Mouse (Mus musculus) hindbrain, embryonic 15.5 days (tissue): ENCODE data around the gene Gm49601. TPM values are rescaled to one million over a fixed set of nuclear protein-coding genes. Genes with fewer than 3 reads are reported as not detected.

Experiments used
- ATAC-seq: fragments of 200-750 bp; cut with Nextera tagmentation; 2 replicates; pipeline ENCODE4 v1.8.0; 2017; ENCODE audit warnings: low read depth, moderate number of reproducible peaks, moderate TSS enrichment; ENCODE audit not compliant: low FRiP score
- H3K27ac ChIP-seq: fragments of 300-500 bp; sonication (generic); replicated peaks from 2 replicates; pipeline ENCODE4 v1.5.1; 2015; ENCODE audit warnings: mild to moderate bottlenecking, inconsistent platforms
- H3K27me3 ChIP-seq: fragments of 300-500 bp; sonication (generic); 2 replicates; pipeline ENCODE4 v1.6.1; 2015; ENCODE audit warnings: control low read depth, inconsistent platforms
- H3K36me3 ChIP-seq: fragments of 300-500 bp; sonication (generic); 2 replicates; pipeline ENCODE4 v1.6.1; 2015; ENCODE audit warnings: control low read depth, inconsistent platforms
- H3K4me1 ChIP-seq: fragments of 300-500 bp; sonication (generic); replicated peaks from 2 replicates; pipeline ENCODE4 v1.6.1; 2015; ENCODE audit warnings: control low read depth, inconsistent platforms
- H3K4me2 ChIP-seq: fragments of 300-500 bp; sonication (generic); 2 replicates; pipeline ENCODE4 v1.6.1; 2015; ENCODE audit warnings: moderate library complexity, mild to moderate bottlenecking, inconsistent platforms
- H3K4me3 ChIP-seq: fragments of 300-500 bp; sonication (generic); 2 replicates; pipeline ENCODE4 v1.5.1; 2015; ENCODE audit warnings: mild to moderate bottlenecking, inconsistent platforms
- H3K9ac ChIP-seq: fragments of 300-500 bp; sonication (generic); 2 replicates; pipeline ENCODE4 v1.6.1; 2015; ENCODE audit warnings: inconsistent platforms
- H3K9me3 ChIP-seq: fragments of 300-500 bp; sonication (generic); 2 replicates; pipeline ENCODE4 v1.6.1; 2016; ENCODE audit warnings: control low read depth, inconsistent platforms
- WGBS: fragments of 180-500 bp; shearing (Covaris S2); methylation state at CpG from one replicate; pipeline ENCODE4 v1.1.7; 2015; 5-methylcytosine and 5-hydroxymethylcytosine counted together
- polyA plus RNA-seq: library from polyadenylated mRNA; unstranded; fragments of >200 nt; fragmentation: Nextera tagmentation; extraction: Ambion mirVana; gene quantifications from 2 replicates; pipeline ENCODE4 v1.2.1, GENCODE M21; 2015

Gm49601 gene
- polyA plus RNA-seq, 1 experiment from 2014 or later, result 18.8 TPM

DNA sequence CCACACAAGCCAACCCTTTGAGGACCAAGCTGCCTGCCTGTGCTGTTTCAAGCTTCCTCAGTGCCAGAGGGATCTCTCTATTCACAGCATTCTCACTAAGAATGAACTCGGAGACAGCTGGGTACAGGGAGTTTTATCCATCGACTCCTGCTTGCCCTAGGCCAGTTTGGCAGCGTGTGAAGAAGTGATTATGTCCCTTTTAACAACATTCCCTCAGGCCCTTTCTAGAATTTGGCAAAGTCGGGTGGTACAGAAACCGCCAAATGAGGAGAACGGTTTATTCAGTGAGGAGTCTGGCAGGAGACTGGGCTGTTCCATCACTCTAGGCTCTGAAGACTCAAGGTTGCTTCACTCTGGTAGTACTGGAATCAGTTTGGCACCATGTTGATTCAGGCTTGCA, 6.0 kb downstream of the Gm49601 start:
- peak overlapping the region; percentile 33; the same call in 1 of the 2 replicates for H3K4me3 ChIP-seq
- peak overlapping the region; percentile 72 for H3K4me2 ChIP-seq
- ATAC-seq, result no peak
- no peak overlapping the region for H3K9ac ChIP-seq
- peaks cover 22% of the 10 kb centered on the region for H3K4me1 ChIP-seq
- no peak overlapping the region for H3K27ac ChIP-seq
- H3K9me3 ChIP-seq, result no peaks in the 10 kb centered on the region
- WGBS, result 30% methylated on average over 6 of the region's 6 CpGs
- H3K27me3 ChIP-seq, result peaks cover 81% of the 10 kb centered on the region
- peaks cover 32% of the 10 kb centered on the region for H3K36me3 ChIP-seq

DNA sequence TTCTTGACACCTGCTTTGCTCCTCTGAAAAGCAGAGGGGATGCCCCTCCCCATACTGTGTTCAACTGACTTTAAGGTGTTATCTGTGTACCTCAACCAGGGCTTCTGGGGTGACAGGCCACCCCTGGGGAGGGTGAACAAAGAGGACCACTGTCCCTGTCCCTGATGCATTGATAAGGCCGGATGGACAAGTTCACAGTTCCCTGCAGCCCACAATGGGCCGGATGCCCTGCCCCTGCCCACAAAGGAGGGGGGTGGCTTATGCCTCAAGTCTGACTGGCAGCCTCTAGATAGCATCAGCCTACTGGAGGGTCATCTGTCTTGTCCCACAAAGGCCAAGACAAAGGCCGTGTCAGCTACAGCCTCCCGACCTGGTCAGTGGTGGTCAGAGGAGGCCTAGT, 7.1 kb downstream of the Gm49601 start:
- no peak overlapping the region for H3K9ac ChIP-seq
- H3K4me3 ChIP-seq, result no peak overlapping the region
- peaks cover 22% of the 10 kb centered on the region for H3K36me3 ChIP-seq
- H3K27me3 ChIP-seq, result peaks cover 70% of the 10 kb centered on the region
- no peaks in the 10 kb centered on the region for H3K9me3 ChIP-seq
- peaks cover 22% of the 10 kb centered on the region for H3K4me1 ChIP-seq
- ATAC-seq, result no peak
- no peak overlapping the region for H3K4me2 ChIP-seq
- H3K27ac ChIP-seq, result no peak overlapping the region
- 24% methylated on average over 4 of the region's 4 CpGs for WGBS

DNA sequence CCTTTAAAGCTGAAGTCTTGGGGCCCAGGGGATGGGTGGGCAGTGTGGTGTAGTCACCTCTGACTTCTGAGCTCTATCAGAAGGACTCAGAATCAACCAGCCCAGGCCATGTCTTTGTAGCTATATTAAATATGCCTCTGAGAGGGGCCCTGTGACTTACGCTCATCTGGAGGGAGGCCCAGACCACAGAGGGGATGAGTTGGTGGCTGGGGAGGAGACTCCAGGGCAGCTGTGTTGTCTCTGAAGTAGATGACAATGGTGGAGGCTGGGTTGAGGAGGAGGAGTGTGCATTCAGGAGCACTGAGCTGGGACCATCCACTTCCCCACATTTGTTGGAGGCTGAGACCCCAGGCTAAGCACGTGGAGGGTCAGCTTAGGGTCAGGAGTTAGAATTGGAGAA, 7.9 kb downstream of the Gm49601 start:
- H3K9me3 ChIP-seq, result no peaks in the 10 kb centered on the region
- H3K9ac ChIP-seq, result no peak overlapping the region
- H3K4me2 ChIP-seq, result no peak overlapping the region
- H3K36me3 ChIP-seq, result peaks cover 13% of the 10 kb centered on the region
- peaks cover 62% of the 10 kb centered on the region for H3K27me3 ChIP-seq
- WGBS, result 46% methylated on average over 2 of the region's 2 CpGs
- no peak overlapping the region for H3K27ac ChIP-seq
- H3K4me1 ChIP-seq, result peaks cover 22% of the 10 kb centered on the region
- no peak for ATAC-seq
- H3K4me3 ChIP-seq, result no peak overlapping the region

DNA sequence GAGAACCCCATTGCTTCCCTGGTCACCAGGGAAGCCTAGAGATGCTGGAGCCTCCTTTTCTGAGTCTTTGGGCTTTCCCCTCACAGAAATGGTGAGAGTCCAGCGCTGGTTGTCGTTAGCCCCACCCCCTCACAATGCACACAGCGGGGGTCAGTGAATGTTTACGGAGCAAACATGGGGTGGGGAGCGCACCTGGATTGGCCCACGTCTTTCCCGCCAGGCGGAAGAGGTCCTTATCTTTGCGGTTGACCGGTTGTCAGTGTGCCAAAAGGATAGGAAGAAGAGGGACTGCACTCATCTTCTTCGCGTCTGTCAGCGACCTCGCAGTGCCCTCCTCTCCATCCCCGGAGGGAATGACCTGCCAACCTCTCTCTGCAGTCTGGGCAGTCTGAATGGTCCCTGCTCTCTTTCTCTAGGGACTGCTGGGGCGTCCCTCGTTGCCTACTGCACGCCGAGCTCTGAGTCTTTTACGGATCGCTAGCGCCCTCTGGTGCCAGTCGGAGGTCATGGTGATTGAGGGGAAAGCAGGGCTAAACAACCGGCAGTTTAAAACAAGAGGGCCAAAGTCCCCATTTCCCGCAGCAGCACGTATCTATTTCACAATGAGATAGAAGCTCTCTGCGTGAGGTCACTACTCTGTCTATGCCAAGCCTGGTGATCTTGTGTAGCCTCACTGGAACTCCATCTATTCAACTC, 8.7 kb downstream of the Gm49601 start:
- WGBS, result 2% methylated on average over 27 of the region's 27 CpGs
- H3K27ac ChIP-seq, result no peak overlapping the region
- H3K4me2 ChIP-seq, result peak overlapping the region; percentile 58
- no peaks in the 10 kb centered on the region for H3K9me3 ChIP-seq
- peak; percentile 61 for ATAC-seq
- peaks cover 6% of the 10 kb centered on the region for H3K36me3 ChIP-seq
- peak overlapping the region; percentile 27 for H3K4me3 ChIP-seq
- H3K27me3 ChIP-seq, result peaks cover 54% of the 10 kb centered on the region
- H3K4me1 ChIP-seq, result peaks cover 22% of the 10 kb centered on the region
- H3K9ac ChIP-seq, result peak overlapping the region; percentile 14; the same call in 1 of the 2 replicates

DNA sequence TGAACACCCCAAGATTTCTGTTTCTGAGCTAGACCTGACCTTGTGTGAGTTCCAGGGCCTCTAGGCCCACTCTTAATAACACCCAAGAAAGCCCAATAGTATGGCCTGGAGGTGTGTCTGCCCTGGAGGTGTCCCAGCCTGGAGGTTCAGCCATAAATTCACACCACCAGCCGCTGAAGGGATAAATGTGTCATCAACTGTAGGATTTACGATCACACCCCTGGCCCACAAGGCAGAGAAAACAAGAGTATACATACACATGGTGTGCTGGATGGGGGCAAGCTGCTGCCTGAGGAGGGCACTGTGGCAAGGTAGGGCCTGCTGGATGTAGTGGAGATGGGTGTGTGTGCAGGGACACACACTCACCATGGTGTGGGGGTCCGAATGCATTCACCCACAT, 12.9 kb downstream of the Gm49601 start:
- no peak for ATAC-seq
- H3K27me3 ChIP-seq, result peaks cover 23% of the 10 kb centered on the region
- no peaks in the 10 kb centered on the region for H3K9me3 ChIP-seq
- no peak overlapping the region for H3K4me2 ChIP-seq
- H3K27ac ChIP-seq, result no peak overlapping the region
- no peak overlapping the region for H3K9ac ChIP-seq
- no peaks in the 10 kb centered on the region for H3K36me3 ChIP-seq
- peaks cover 8% of the 10 kb centered on the region; the same call in 1 of the 2 replicates for H3K4me1 ChIP-seq
- H3K4me3 ChIP-seq, result no peak overlapping the region
- WGBS, result 90% methylated on average over 3 of the region's 3 CpGs

DNA sequence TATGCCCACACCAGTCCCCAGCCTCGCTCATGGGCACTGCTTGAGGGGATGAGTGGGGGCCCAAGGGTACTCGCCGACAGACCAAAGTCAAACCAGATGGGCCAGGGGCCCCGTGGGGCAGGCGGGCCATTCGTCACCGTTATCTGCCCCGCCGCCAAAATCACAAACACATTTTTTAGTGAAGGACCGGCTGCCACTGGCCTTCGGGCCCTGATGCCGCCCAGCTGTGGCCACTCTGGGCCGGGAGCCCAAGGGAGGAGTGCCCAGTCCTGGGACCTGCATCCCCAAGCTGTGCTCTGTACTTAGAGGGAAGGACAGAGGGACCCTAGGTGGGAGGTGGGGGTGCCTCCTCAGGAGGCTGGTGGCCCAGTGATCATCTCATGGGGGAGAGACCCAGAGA, 14.5 kb downstream of the Gm49601 start:
- no peak for ATAC-seq
- H3K9ac ChIP-seq, result no peak overlapping the region
- WGBS, result 45% methylated on average over 13 of the region's 13 CpGs

DNA sequence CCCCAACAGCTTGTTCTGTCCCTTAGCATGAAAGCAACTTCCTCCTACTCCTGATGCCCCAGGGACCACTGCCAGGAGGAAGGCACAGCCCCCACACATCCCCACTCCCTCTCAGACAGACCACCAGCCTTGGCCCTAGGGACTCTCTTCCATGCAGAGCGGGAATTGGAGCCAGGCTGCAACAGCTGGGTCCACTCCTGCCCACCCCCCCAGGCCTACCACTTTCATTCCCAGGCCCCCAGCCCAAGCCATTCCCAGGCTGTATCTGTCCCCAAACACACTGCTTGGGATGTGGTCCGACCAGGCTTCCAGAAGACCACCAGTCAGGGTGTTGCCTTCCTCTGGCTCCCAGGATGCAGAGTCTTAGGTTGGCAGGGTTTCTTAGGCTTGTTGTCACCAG, 17.1 kb downstream of the Gm49601 start:
- ATAC-seq, result no peak
- Histone ChIP-seq H3K27me3 (peaks cover 12% of the 10 kb centered on the region; the same call in 1 of the 2 replicates), H3K9ac (no peak overlapping the region), H3K4me1 (no peaks in the 10 kb centered on the region), H3K27ac (no peak overlapping the region), H3K4me3 (no peak overlapping the region), H3K9me3 (no peaks in the 10 kb centered on the region), H3K36me3 (no peaks in the 10 kb centered on the region), H3K4me2 (no peak overlapping the region)
- 65% methylated on average over 2 of the region's 2 CpGs for WGBS

More for the DNA sequence above, 14.5 kb downstream of the Gm49601 start:
- peaks cover 17% of the 10 kb centered on the region for H3K27me3 ChIP-seq
- no peaks in the 10 kb centered on the region for H3K36me3 ChIP-seq
- H3K4me3 ChIP-seq, result no peak overlapping the region
- H3K27ac ChIP-seq, result no peak overlapping the region
- H3K4me2 ChIP-seq, result no peak overlapping the region
- H3K4me1 ChIP-seq, result no peaks in the 10 kb centered on the region
- H3K9me3 ChIP-seq, result no peaks in the 10 kb centered on the region

DNA sequence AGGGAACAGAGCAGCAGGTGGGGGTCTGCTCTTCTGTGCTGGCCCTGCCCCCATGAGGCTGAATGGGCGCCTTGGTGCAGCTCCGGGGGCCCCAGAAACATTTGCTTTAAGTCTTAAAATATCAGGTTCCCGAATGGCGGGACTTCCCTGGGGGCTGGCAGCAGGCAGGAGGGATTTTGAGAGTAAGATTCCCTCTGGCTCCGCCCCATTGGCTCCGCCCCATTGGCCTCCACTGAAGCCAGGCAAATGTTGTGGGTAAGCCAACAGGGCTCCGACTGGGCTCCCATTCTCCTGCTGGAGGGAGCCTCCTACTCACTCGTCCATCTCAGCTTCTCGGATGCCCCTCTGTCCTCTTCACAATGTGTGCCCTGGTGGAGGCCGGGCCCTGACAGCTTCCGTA, 18.0 kb downstream of the Gm49601 start:
- Histone ChIP-seq H3K9me3 (no peaks in the 10 kb centered on the region), H3K27me3 (peaks cover 12% of the 10 kb centered on the region; the same call in 1 of the 2 replicates), H3K9ac (no peak overlapping the region), H3K4me2 (no peak overlapping the region), H3K27ac (no peak overlapping the region), H3K4me1 (no peaks in the 10 kb centered on the region), H3K36me3 (no peaks in the 10 kb centered on the region), H3K4me3 (no peak overlapping the region)
- WGBS, result 7% methylated on average over 11 of the region's 11 CpGs
- no peak for ATAC-seq

DNA sequence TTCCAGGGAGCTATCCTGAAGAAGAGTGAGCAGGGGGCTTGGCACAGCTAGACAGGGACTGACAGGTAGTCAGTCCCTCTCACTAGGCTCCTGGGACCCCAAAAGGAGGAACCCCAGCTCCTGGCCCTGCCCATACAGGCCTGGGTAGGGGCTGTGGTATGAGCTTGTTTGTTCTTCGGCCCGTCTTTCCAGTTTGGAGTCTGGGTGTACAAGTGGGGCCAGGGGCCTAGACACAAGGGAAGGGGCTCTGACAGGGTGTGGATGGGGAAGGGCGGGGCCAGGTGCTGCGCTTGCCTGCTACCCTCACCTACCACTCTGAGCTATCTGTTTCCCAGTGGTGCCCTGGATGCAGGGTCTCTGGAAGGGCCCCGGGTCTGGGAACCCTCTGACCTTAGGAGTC, 20.5 kb downstream of the Gm49601 start:
- Histone ChIP-seq H3K9me3 (no peaks in the 10 kb centered on the region), H3K4me2 (no peak overlapping the region), H3K27ac (no peak overlapping the region), H3K4me1 (0 out of 2 replicates have a peak, but pooled peaks cover 4% of the 10 kb centered on the region), H3K36me3 (no peaks in the 10 kb centered on the region), H3K9ac (no peak overlapping the region), H3K27me3 (peaks cover 12% of the 10 kb centered on the region; the same call in 1 of the 2 replicates), H3K4me3 (no peak overlapping the region)
- WGBS, result 77% methylated on average over 5 of the region's 5 CpGs
- no peak for ATAC-seq

DNA sequence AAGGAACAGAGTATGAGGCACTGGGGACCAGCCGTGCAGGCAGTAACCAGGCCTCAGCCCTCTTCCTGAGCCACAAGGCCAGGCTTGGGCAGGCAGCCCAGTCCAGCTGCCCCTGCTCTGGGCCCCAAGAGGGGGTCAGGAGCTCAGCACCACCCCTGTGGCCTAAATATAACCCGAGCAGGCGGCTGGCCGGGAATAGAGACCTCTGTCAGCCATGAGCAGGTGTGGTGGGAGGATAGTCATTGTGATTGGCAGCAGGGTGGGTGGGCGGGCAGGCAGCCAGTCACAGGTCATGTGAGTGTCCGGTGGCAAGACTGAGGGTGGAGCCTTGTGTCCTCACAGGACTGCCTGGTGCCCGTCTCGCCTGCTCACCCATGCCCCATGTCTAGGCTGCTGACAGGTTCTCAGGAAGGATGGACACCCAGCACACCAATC, 21.9 kb downstream of the Gm49601 start:
- Histone ChIP-seq H3K4me3 (no peak overlapping the region), H3K4me1 (0 out of 2 replicates have a peak, but pooled peaks cover 4% of the 10 kb centered on the region), H3K9ac (no peak overlapping the region), H3K9me3 (no peaks in the 10 kb centered on the region), H3K4me2 (no peak overlapping the region), H3K27ac (no peak overlapping the region), H3K27me3 (peaks cover 6% of the 10 kb centered on the region; the same call in 1 of the 2 replicates), H3K36me3 (no peaks in the 10 kb centered on the region)
- 62% methylated on average over 8 of the region's 8 CpGs for WGBS
- ATAC-seq, result no peak

DNA sequence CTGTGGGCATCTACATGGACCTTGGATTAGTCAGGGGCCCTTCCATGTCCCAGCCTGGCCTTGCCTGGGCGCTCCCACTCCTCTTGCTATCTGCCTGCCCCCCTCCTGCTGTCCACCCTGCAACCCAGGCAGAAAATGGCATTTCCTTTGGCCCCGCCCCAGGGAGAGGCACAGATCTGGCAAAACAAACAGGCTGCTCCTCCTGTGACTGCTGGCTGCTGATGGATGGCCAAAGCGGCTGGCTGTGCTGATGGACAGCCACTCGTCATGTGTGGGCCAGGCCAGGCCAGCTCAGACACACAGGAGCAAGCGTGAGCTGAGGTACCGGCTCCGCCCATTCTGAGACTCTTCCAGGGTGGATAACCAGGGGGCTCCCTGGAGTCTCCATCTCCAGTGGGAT, 24.8 kb downstream of the Gm49601 start:
- Histone ChIP-seq H3K27ac (no peak overlapping the region), H3K4me2 (no peak overlapping the region), H3K9me3 (no peaks in the 10 kb centered on the region), H3K36me3 (no peaks in the 10 kb centered on the region), H3K4me3 (no peak overlapping the region), H3K4me1 (0 out of 2 replicates have a peak, but pooled peaks cover 4% of the 10 kb centered on the region), H3K9ac (no peak overlapping the region), H3K27me3 (0 out of 2 replicates have a peak, but pooled peaks cover 3% of the 10 kb centered on the region)
- no peak for ATAC-seq
- WGBS, result 70% methylated on average over 7 of the region's 7 CpGs

DNA sequence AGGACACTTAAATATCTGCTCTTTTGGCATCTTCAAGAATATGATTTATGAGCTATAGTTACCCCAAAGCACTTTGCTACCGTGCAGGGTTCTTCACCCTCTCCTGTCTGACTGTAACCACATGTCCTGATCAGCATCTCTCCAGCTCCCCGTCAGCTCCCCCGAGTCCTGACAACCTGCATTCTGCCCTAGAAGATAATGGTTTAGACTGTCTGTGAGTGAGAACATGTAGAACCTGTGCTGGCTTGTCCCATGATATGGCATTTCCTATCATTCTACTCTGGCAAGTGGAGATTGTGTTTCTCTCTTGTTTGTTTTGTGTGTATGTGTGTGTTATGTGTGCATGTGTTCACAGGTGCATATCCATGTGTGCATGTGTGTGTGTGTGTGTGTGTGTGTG, 28.2 kb downstream of the Gm49601 start:
- Histone ChIP-seq H3K4me2 (no peak overlapping the region), H3K27ac (no peak overlapping the region), H3K27me3 (peaks cover 23% of the 10 kb centered on the region), H3K9me3 (no peaks in the 10 kb centered on the region), H3K4me3 (no peak overlapping the region), H3K9ac (no peak overlapping the region), H3K4me1 (0 out of 2 replicates have a peak, but pooled peaks cover 4% of the 10 kb centered on the region), H3K36me3 (no peaks in the 10 kb centered on the region)
- WGBS, result 80% methylated on average over 3 of the region's 3 CpGs
- no peak for ATAC-seq
